Mouse (Mus musculus): ENCODE measurements at regions not wholly inside any gene's neighbourhood (a gene's known extent, or its start where the extent isn't known, plus 50 kb on each side); places are given as distances from the start of the nearest gene placed in this dataset.

DNA sequence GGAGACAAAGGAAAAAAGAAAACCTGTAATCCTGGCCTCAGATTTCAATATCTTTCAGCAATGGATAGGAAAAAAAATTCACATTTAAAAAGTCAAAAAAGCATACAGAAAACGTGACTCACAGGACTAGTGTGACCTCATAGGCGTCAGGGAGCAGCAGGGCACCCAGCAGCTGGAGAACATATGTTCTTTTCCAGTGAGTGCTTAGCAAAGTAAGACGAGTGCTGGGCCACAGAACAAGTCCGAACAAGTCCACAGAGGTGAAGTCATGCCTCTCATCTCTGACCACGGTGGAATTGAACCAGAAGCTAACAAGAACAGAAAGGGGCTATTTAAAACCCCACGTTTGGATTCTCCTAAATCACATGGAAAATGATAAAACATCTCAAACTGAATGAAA lies 72.1 kb upstream of the Gli2 start:
- peak; percentile 28 for DNase-seq (ENCODE audit: low read depth, low spot score)

DNA sequence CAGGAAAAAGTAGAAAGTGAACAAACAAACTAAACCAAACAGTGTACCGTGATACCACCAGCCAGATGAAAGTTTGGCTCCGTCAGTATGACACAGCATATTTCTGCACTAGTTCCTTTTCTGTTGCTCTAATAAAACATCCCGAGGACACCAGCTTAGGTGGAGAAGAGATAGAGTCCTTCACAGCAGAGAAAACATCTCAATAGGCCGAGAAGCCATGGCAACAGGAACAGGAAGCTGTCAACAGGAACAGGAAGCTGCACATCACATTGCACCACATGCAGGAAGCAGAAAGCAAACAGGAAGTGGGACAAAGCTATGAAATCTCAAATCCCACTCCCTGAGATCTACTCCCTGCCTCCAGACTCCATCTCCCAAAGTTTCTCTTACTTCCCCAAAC lies 71.4 kb upstream of the Gli2 start:
- DNase-seq (ENCODE audit: low read depth, low spot score), result no peak

DNA sequence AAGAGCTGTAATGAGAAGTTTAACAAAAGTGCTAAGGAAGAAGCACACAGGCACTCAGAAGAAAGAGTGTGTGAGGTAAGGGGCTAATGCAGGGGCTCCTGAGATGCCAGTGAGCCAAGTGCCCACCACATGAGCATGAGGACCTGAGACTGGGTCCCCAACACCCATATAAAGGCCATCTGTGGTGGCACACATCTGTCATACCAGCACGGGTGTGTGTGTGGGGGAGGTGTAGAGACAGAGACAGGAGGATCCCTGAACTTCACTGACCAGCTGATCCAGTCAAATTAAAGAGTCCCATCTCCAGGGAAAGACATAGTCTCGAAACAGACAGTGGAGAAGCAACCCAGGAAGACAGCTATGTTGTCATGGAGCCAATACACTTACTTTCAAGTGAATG lies 70.6 kb upstream of the Gli2 start:
- no peak for DNase-seq (ENCODE audit: low read depth, low spot score)

GRCm38 (mm10) chr1:119123402-119123801 lies 70.0 kb upstream of the Gli2 start:
- DNase-seq (ENCODE audit: low read depth, low spot score), result no peak

- no peak for DNase-seq (ENCODE audit: low read depth, low spot score)
Measured at GRCm38 (mm10) chr1:119122975-119123374, 69.6 kb upstream of the Gli2 start.

GRCm38 (mm10) chr1:119119863-119120569 lies 66.6 kb upstream of the Gli2 start:
- peak; percentile 70 for DNase-seq (ENCODE audit: low read depth, low spot score)

DNA sequence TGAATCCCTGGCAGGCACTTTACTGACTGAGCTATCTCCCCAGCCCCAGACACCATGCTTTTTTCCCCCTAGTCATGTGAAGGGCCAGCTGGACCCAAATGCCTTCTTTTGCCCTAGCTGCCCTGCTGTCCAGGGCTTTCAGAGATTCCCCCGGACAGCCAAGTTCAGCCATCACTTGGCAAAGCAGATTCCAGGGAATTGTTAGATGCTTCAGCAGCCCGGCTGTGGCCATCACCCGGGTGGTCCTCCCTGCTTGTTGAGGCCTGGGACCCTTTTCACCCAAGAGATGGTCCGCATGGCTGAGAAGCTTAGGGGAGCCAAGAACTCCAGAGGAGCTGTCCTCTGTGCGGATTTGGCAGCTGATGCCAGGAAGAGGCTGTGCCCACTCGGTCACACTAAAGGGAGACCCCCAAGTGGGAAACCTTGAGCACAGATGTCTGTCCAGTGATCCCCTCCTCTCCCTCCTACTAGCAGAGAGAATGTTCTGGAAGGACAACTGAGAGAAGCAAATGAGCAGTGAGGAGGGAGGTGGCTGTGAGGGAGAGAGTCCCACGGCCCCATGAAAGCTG lies 61.8 kb upstream of the Gli2 start:
- DNase-seq (ENCODE audit: low read depth, low spot score), result no peak

DNA sequence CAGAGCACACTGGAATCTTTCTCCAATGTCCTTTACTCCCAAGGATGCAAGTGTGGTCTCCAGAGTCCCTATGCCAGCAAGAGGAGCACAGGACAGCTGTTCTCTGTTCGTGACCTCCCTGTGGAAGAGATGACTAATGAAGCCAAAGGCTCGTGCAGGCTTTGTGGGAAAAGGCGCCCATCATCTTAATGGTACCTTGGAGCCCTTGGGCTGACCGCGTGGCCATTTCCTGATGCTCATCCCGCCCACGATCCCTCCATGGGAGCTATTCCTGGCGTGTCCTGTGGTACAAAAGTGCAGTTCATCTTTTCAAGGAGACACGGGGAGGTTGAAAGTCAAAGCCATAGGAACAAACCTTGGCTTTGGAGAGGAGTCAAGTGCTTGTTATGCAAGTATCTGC lies 55.2 kb upstream of the Gli2 start:
- no peak for DNase-seq (ENCODE audit: low read depth, low spot score)

GRCm38 (mm10) chr1:119106246-119106975 lies 53.0 kb upstream of the Gli2 start:
- no peak for DNase-seq (ENCODE audit: low read depth, low spot score)

All from ZHBTc4 (cell line).